Mouse (Mus musculus) brain, embryonic 14.5 days (tissue): ENCODE measurements at regions not wholly inside any gene's neighbourhood (a gene's known extent, or its start where the extent isn't known, plus 50 kb on each side); places are given as distances from the start of the nearest gene placed in this dataset.

ENCODE experiments used
- DNase-seq: peaks from one replicate; pipeline ENCODE4 v3.0.0-alpha.2; 2011; ENCODE audit warnings: low read depth
- CTCF ChIP-seq: fragments of 200-500 bp; IDR thresholded peaks from 2 replicates; pipeline ENCODE4 v1.5.1; 2012; ENCODE audit warnings: inconsistent platforms, mild to moderate bottlenecking, moderate library complexity, borderline replicate concordance; ENCODE audit not compliant: insufficient read depth, insufficient read length; ENCODE audit errors: extremely low read depth
- POLR2A ChIP-seq: fragments of 200-500 bp; IDR thresholded peaks from 2 replicates; pipeline ENCODE4 v1.6.1; 2012; ENCODE audit warnings: mild to moderate bottlenecking, inconsistent platforms, borderline replicate concordance; ENCODE audit not compliant: poor library complexity, insufficient read depth, insufficient read length, severe bottlenecking; ENCODE audit errors: extremely low read depth

GRCm38 (mm10) chr6:94998371-94998770 lies 118.7 kb upstream of the Kbtbd8 start:
- no peak for DNase-seq
- no peak for TF ChIP-seq POLR2A
- no peak for TF ChIP-seq CTCF

- DNase-seq = no peak
- TF ChIP-seq POLR2A (no peak), CTCF (no peak)
Measured at GRCm38 (mm10) chr6:94994376-94994775, 122.7 kb upstream of the Kbtbd8 start.

- no peak for TF ChIP-seq POLR2A
- no peak for DNase-seq
Measured at GRCm38 (mm10) chr6:94987427-94987826, 129.6 kb upstream of the Kbtbd8 start.

- DNase-seq = peak; percentile 88
- no peak for TF ChIP-seq POLR2A
- TF ChIP-seq CTCF = peak; percentile 68
Measured at GRCm38 (mm10) chr6:94986346-94986745, 130.7 kb upstream of the Kbtbd8 start.

- TF ChIP-seq CTCF (no peak), POLR2A (no peak)
- no peak for DNase-seq
Measured at GRCm38 (mm10) chr6:94984411-94984895, 132.6 kb upstream of the Kbtbd8 start.

- TF ChIP-seq POLR2A (no peak), CTCF (no peak)
- DNase-seq = no peak
Measured at GRCm38 (mm10) chr6:94968683-94969082, 148.4 kb upstream of the Kbtbd8 start.

- DNase-seq = peak; percentile 86
- TF ChIP-seq POLR2A (no peak), CTCF (peak; percentile 28; the same call in 1 of the 2 replicates)
Measured at GRCm38 (mm10) chr6:94966962-94967361, 150.1 kb upstream of the Kbtbd8 start.

GRCm38 (mm10) chr6:94963204-94963603 lies 153.8 kb upstream of the Kbtbd8 start:
- TF ChIP-seq POLR2A (no peak), CTCF (no peak)
- no peak for DNase-seq

GRCm38 (mm10) chr6:94962411-94963087 lies 154.5 kb upstream of the Kbtbd8 start:
- no peak for TF ChIP-seq CTCF
- no peak for TF ChIP-seq POLR2A
- no peak for DNase-seq

GRCm38 (mm10) chr6:94961821-94962220 lies 155.2 kb upstream of the Kbtbd8 start:
- TF ChIP-seq CTCF (no peak), POLR2A (no peak)
- no peak for DNase-seq

GRCm38 (mm10) chr6:94957990-94958389 lies 159.1 kb upstream of the Kbtbd8 start:
- TF ChIP-seq POLR2A (no peak), CTCF (no peak)
- DNase-seq = peak; percentile 69

- no peak for TF ChIP-seq POLR2A
- no peak for DNase-seq
Measured at GRCm38 (mm10) chr6:94957172-94957668, 159.8 kb upstream of the Kbtbd8 start.

- TF ChIP-seq CTCF = no peak
- TF ChIP-seq POLR2A = no peak
- no peak for DNase-seq
Measured at GRCm38 (mm10) chr6:94954580-94954979, 162.5 kb upstream of the Kbtbd8 start.

GRCm38 (mm10) chr6:94953658-94954057 lies 163.4 kb upstream of the Kbtbd8 start:
- TF ChIP-seq POLR2A (no peak), CTCF (no peak; the same call in 1 of the 2 replicates)
- no peak for DNase-seq
